Mouse (Mus musculus): ENCODE measurements around the gene Dennd1a. TPM values are rescaled to one million over a fixed set of nuclear protein-coding genes. Genes with fewer than 3 reads are reported as not detected.

Gene Dennd1a
- polyA plus RNA-seq, 1 experiment = 17.5 TPM

GRCm38 (mm10) chr2:38286433-38286732 is 807 bp downstream of the Dennd1a start:
- no peaks in the 10 kb centered on the region for H3K27me3 ChIP-seq (ENCODE audit: control insufficient read depth, insufficient read depth, low read length)
- peak overlapping the region; percentile 73 for H3K27ac ChIP-seq (ENCODE audit: insufficient read depth, low read length)
- H3K4me3 ChIP-seq (ENCODE audit: extremely low read depth, insufficient read depth, insufficient read length) = peak overlapping the region; percentile 82
- H3K36me3 ChIP-seq (ENCODE audit: control insufficient read depth, insufficient read depth, low read length) = no peaks in the 10 kb centered on the region
- DNase-seq (ENCODE audit: low read depth in 1 of 2, low spot score in 2 of 2) = peak in 1 of 2 experiments; percentile 3
- TF ChIP-seq POLR2A (IDR thresholded peaks at IDR 0.05; ENCODE audit: low read depth, low read length) (no peak), CTCF (IDR thresholded peaks at IDR 0.05; ENCODE audit: extremely low read depth, insufficient read depth, insufficient read length, insufficient replicate concordance) (no peak)
- 11% methylated on average over 4 of the region's 4 CpGs for WGBS
- peaks cover 2% of the 10 kb centered on the region; the same call in 1 of the 2 replicates for H3K4me1 ChIP-seq (ENCODE audit: control insufficient read depth, insufficient read depth, insufficient read length)

DNA sequence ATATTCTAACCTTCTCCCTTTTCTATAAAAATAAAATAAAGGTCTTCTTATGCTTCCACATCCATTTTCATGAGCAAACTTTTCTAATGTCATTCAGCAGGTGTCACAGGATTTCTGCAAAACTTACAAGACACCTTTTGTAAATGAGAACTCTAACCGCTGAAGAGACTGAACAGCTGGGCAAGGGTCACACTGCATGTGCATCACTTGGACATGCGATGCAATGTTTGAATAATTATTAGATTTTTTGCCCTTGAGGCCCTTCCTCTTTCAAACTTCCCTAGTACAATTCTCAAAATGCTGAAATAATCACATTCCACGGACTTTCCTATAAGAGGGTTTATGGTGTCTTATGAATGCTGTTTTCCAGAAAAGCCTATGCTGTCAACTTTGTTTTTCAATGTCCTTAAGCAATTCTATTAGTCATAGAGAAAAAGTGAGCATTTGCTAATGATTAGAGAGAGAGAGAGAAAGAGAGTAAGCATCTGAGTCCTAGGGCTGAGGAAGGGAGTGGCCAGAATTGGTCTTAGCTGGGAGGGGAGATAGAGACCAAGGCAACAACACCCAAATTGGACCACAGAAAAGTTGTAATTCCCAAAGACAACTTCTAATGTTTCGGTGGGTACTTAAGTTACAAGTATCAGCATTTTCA is 1.3 kb downstream of the Dennd1a start:
- TF ChIP-seq CTCF (IDR thresholded peaks at IDR 0.05; ENCODE audit: extremely low read depth, insufficient read depth, insufficient read length, insufficient replicate concordance) (no peak), POLR2A (IDR thresholded peaks at IDR 0.05; ENCODE audit: low read depth, low read length) (no peak)
- no peaks in the 10 kb centered on the region for H3K36me3 ChIP-seq (ENCODE audit: control insufficient read depth, insufficient read depth, low read length)
- no peaks in the 10 kb centered on the region for H3K27me3 ChIP-seq (ENCODE audit: control insufficient read depth, insufficient read depth, low read length)
- H3K4me3 ChIP-seq (ENCODE audit: extremely low read depth, insufficient read depth, insufficient read length) = peak overlapping the region; percentile 82
- H3K27ac ChIP-seq (ENCODE audit: insufficient read depth, low read length) = peak overlapping the region; percentile 73; the same call in 1 of the 2 replicates
- peaks cover 2% of the 10 kb centered on the region; the same call in 1 of the 2 replicates for H3K4me1 ChIP-seq (ENCODE audit: control insufficient read depth, insufficient read depth, insufficient read length)
- no peak for DNase-seq (ENCODE audit: low read depth in 1 of 2, low spot score in 2 of 2)
- 65% methylated on average over 4 of the region's 4 CpGs for WGBS

DNA sequence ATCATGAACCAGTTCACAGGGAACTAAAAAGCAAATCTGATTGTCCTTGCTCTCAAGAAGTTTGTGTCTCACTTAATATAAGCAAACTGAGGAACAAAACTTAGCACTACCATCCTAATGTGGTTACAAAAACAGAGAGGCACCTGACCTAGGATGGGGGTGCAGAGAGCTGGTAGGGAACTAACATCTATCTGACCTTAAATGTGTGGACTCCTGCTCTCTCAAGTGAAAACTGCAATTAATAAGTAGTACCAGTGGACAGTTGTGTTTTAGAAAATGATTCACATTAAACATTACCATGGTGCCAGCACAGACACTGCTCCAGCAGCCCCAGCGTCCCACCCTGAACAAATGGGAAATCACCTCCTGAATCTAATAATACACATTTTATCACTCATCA is 3.2 kb downstream of the Dennd1a start:
- no peaks in the 10 kb centered on the region for H3K27me3 ChIP-seq (ENCODE audit: control insufficient read depth, insufficient read depth, low read length)
- WGBS = 86% methylated on average over 1 of the region's 1 CpGs
- H3K36me3 ChIP-seq (ENCODE audit: control insufficient read depth, insufficient read depth, low read length) = no peaks in the 10 kb centered on the region
- DNase-seq (ENCODE audit: low read depth in 1 of 2, low spot score in 2 of 2) = no peak
- peaks cover 2% of the 10 kb centered on the region; the same call in 1 of the 2 replicates for H3K4me1 ChIP-seq (ENCODE audit: control insufficient read depth, insufficient read depth, insufficient read length)
- no peak overlapping the region for H3K4me3 ChIP-seq (ENCODE audit: extremely low read depth, insufficient read depth, insufficient read length)
- TF ChIP-seq POLR2A (IDR thresholded peaks at IDR 0.05; ENCODE audit: low read depth, low read length) (no peak), CTCF (IDR thresholded peaks at IDR 0.05; ENCODE audit: extremely low read depth, insufficient read depth, insufficient read length, insufficient replicate concordance) (no peak)
- H3K27ac ChIP-seq (ENCODE audit: insufficient read depth, low read length) = no peak overlapping the region

GRCm38 (mm10) chr2:38280376-38280775 is 6.8 kb downstream of the Dennd1a start:
- no peak overlapping the region for H3K4me3 ChIP-seq (ENCODE audit: extremely low read depth, insufficient read depth, insufficient read length)
- no peak overlapping the region for H3K27ac ChIP-seq (ENCODE audit: insufficient read depth, low read length)
- H3K4me1 ChIP-seq (ENCODE audit: control insufficient read depth, insufficient read depth, insufficient read length) = peaks cover 2% of the 10 kb centered on the region; the same call in 1 of the 2 replicates
- H3K36me3 ChIP-seq (ENCODE audit: control insufficient read depth, insufficient read depth, low read length) = no peaks in the 10 kb centered on the region
- no peak for TF ChIP-seq CTCF (IDR thresholded peaks at IDR 0.05; ENCODE audit: extremely low read depth, insufficient read depth, insufficient read length, insufficient replicate concordance)
- no peak for TF ChIP-seq POLR2A (IDR thresholded peaks at IDR 0.05; ENCODE audit: low read depth, low read length)
- no peak for DNase-seq (ENCODE audit: low read depth in 1 of 2, low spot score in 2 of 2)
- H3K27me3 ChIP-seq (ENCODE audit: control insufficient read depth, insufficient read depth, low read length) = no peaks in the 10 kb centered on the region

DNA sequence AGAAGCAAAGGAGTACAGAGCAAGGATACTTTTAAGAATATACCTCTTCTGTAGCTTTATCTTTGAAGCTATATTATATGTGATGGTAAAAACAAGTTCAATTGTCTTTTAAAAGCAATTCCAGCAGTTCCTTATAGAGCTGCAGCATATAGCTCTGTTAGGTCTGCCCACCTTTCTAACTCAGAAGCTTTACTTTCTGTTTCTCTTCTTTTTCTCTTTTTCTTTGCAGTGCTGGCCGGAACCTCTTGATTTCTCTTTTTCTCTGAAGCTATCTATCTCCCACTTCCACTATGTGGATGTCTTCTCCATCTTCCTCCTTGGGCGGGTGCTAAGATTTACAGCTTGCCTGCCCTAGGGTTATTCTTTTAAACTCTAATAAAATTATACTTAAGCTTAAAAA is 12.2 kb downstream of the Dennd1a start:
- Histone ChIP-seq H3K27me3 (ENCODE audit: control insufficient read depth, insufficient read depth, low read length) (no peaks in the 10 kb centered on the region), H3K27ac (ENCODE audit: insufficient read depth, low read length) (no peak overlapping the region), H3K4me3 (ENCODE audit: extremely low read depth, insufficient read depth, insufficient read length) (no peak overlapping the region), H3K36me3 (ENCODE audit: control insufficient read depth, insufficient read depth, low read length) (no peaks in the 10 kb centered on the region), H3K4me1 (ENCODE audit: control insufficient read depth, insufficient read depth, insufficient read length) (no peaks in the 10 kb centered on the region)
- no peak for DNase-seq (ENCODE audit: low read depth in 1 of 2, low spot score in 2 of 2)
- no peak for TF ChIP-seq POLR2A (IDR thresholded peaks at IDR 0.05; ENCODE audit: low read depth, low read length)
- no peak for TF ChIP-seq CTCF (IDR thresholded peaks at IDR 0.05; ENCODE audit: extremely low read depth, insufficient read depth, insufficient read length, insufficient replicate concordance)
- WGBS = 55% methylated on average over 2 of the region's 2 CpGs

DNA sequence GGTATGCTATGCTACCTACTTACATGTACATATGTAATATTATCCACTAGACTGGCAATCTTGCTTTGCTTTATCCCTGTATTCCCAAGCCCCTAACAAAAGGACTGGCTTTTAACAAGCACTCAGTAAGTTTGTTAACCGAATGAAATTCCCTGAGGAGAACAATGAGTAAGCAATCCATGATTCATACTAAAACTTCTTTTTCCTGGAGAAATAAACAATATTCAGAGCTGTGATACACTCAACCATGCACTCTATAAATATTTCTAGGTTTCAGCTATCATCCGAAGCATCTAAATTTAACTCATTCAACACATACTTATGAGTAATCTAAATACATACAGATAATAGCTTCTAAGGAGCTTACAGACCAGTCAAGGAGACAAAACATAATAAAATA is 23.5 kb downstream of the Dennd1a start:
- H3K36me3 ChIP-seq (ENCODE audit: control insufficient read depth, insufficient read depth, low read length) = no peaks in the 10 kb centered on the region
- no peaks in the 10 kb centered on the region for H3K4me1 ChIP-seq (ENCODE audit: control insufficient read depth, insufficient read depth, insufficient read length)
- WGBS = 90% methylated on average over 2 of the region's 2 CpGs
- no peak overlapping the region for H3K4me3 ChIP-seq (ENCODE audit: extremely low read depth, insufficient read depth, insufficient read length)
- no peak for TF ChIP-seq POLR2A (IDR thresholded peaks at IDR 0.05; ENCODE audit: low read depth, low read length)
- TF ChIP-seq CTCF (IDR thresholded peaks at IDR 0.05; ENCODE audit: extremely low read depth, insufficient read depth, insufficient read length, insufficient replicate concordance) = no peak
- DNase-seq (ENCODE audit: low read depth in 1 of 2, low spot score in 2 of 2) = no peak
- H3K27me3 ChIP-seq (ENCODE audit: control insufficient read depth, insufficient read depth, low read length) = no peaks in the 10 kb centered on the region
- H3K27ac ChIP-seq (ENCODE audit: insufficient read depth, low read length) = no peak overlapping the region

- no peak overlapping the region for H3K27ac ChIP-seq (ENCODE audit: insufficient read depth, low read length)
- no peaks in the 10 kb centered on the region for H3K4me1 ChIP-seq (ENCODE audit: control insufficient read depth, insufficient read depth, insufficient read length)
- H3K4me3 ChIP-seq (ENCODE audit: extremely low read depth, insufficient read depth, insufficient read length) = no peak overlapping the region
- no peaks in the 10 kb centered on the region for H3K36me3 ChIP-seq (ENCODE audit: control insufficient read depth, insufficient read depth, low read length)
- H3K27me3 ChIP-seq (ENCODE audit: control insufficient read depth, insufficient read depth, low read length) = no peaks in the 10 kb centered on the region
- no peak for TF ChIP-seq POLR2A (IDR thresholded peaks at IDR 0.05; ENCODE audit: low read depth, low read length)
- no peak for TF ChIP-seq CTCF (IDR thresholded peaks at IDR 0.05; ENCODE audit: extremely low read depth, insufficient read depth, insufficient read length, insufficient replicate concordance)
- no peak for DNase-seq (ENCODE audit: low read depth in 1 of 2, low spot score in 2 of 2)
Observed at GRCm38 (mm10) chr2:38259052-38259451, 28.1 kb downstream of the Dennd1a start.

Data from spleen, adult 2 months (tissue).